Mouse (Mus musculus): ENCODE data around the gene Nos2. TPM values are rescaled to one million over a fixed set of nuclear protein-coding genes. Genes with fewer than 3 reads are reported as not detected.
"Not testable (repeated sequence)": the region's sequence is repeated elsewhere in the genome, so short reads cannot be mapped to it uniquely, and the experiment has no call there.

Nos2 gene
- total RNA-seq, 4 experiments from 2014 or later, result 0.52 to 6.0 (median 2.5) TPM

- DNase-seq, result no peak
These were observed 39.4 kb downstream of the Nos2 start for GRCm38 (mm10) chr11:78959841-78960520.

- no peak for DNase-seq
These were observed 40.6 kb downstream of the Nos2 start for GRCm38 (mm10) chr11:78961221-78961620.

GRCm38 (mm10) chr11:78967371-78967770 is 46.8 kb downstream of the Nos2 start:
- no peak for DNase-seq

GRCm38 (mm10) chr11:78968121-78968520 is 47.5 kb downstream of the Nos2 start:
- no peak for DNase-seq

- DNase-seq, result no peak
These were observed 50.5 kb downstream of the Nos2 start for GRCm38 (mm10) chr11:78971096-78971495.

GRCm38 (mm10) chr11:78971746-78972145 is 51.2 kb downstream of the Nos2 start:
- DNase-seq, result no peak

GRCm38 (mm10) chr11:78972328-78972727 is 51.7 kb downstream of the Nos2 start:
- DNase-seq, result no peak

- DNase-seq, result no peak
These were observed 52.3 kb downstream of the Nos2 start for GRCm38 (mm10) chr11:78972811-78973351.

- DNase-seq, result no peak
These were observed 53.0 kb downstream of the Nos2 start for GRCm38 (mm10) chr11:78973381-78974150.

GRCm38 (mm10) chr11:78976731-78977510 is 56.3 kb downstream of the Nos2 start:
- no peak for DNase-seq

- no peak for DNase-seq
These were observed 57.8 kb downstream of the Nos2 start for GRCm38 (mm10) chr11:78978176-78979019.

- DNase-seq, result no peak
These were observed 59.6 kb downstream of the Nos2 start for GRCm38 (mm10) chr11:78980083-78980634.

GRCm38 (mm10) chr11:78982042-78982441 is 61.5 kb downstream of the Nos2 start:
- no peak for DNase-seq

- DNase-seq, result no peak
These were observed 62.1 kb downstream of the Nos2 start for GRCm38 (mm10) chr11:78982513-78983291.

GRCm38 (mm10) chr11:78983539-78983938 is 63.0 kb downstream of the Nos2 start:
- no peak for DNase-seq

- peak; percentile 64 for DNase-seq
These were observed 64.0 kb downstream of the Nos2 start, which contains the start of gene Lgals9 for GRCm38 (mm10) chr11:78984483-78985177. Gene Lgals9, minus strand, starts transcription at chr11:78984946.

GRCm38 (mm10) chr11:78985505-78985904 is 64.9 kb downstream of the Nos2 start:
- no peak for DNase-seq

- no peak for DNase-seq
These were observed 65.9 kb downstream of the Nos2 start for GRCm38 (mm10) chr11:78986311-78987002.

- not testable (repeated sequence) for DNase-seq
These were observed 68.6 kb downstream of the Nos2 start for GRCm38 (mm10) chr11:78989206-78989605.
